Mouse (Mus musculus) lung, embryonic 15.5 days (tissue): ENCODE data around the gene 1700074P13Rik. TPM values are rescaled to one million over a fixed set of nuclear protein-coding genes. Genes with fewer than 3 reads are reported as not detected.

Source experiments
- polyA plus RNA-seq: library from polyadenylated mRNA; unstranded; fragments of >200 nt; fragmentation: Nextera tagmentation; extraction: Ambion mirVana; gene quantifications from 2 replicates; pipeline ENCODE4 v1.2.1, GENCODE M21; 2015

The 1700074P13Rik gene
- polyA plus RNA-seq, 1 experiment from 2014 or later: not detected

Other genes with a start within 250 kb of the 1700074P13Rik start
- gene Moxd2, start 53.1 kb downstream of the 1700074P13Rik start, polyA plus RNA-seq: not detected in 2 replicates
- not detected in 2 replicates for gene Prss58, start 40.2 kb downstream of the 1700074P13Rik start, polyA plus RNA-seq
- not detected in 2 replicates for gene Gm4744, start 11.3 kb upstream of the 1700074P13Rik start, polyA plus RNA-seq
- gene 1810009J06Rik, start 24.2 kb upstream of the 1700074P13Rik start, polyA plus RNA-seq: not detected in 2 replicates
- not detected in 2 replicates for gene Gm2663, start 58.9 kb upstream of the 1700074P13Rik start, polyA plus RNA-seq
- gene 2210010C04Rik, start 95.0 kb upstream of the 1700074P13Rik start, polyA plus RNA-seq: 0.08 TPM in 1 of 2 replicates, not detected in the other